Mouse (Mus musculus): Measurements from ENCODE around the gene Hrk. TPM values are rescaled to one million over a fixed set of nuclear protein-coding genes. Genes with fewer than 3 reads are reported as not detected.

Hrk gene
- total RNA-seq, 2 experiments from 2014 or later = not detected

- ATAC-seq (replicated peaks; ENCODE audit: low FRiP score, low TSS enrichment, poor library complexity, severe bottlenecking) = no peak
Measured at GRCm38 (mm10) chr5:118156976-118157375, 7.5 kb upstream of the Hrk start.

GRCm38 (mm10) chr5:118160691-118161090 is 3.8 kb upstream of the Hrk start:
- no peak for ATAC-seq (replicated peaks; ENCODE audit: low FRiP score, low TSS enrichment, poor library complexity, severe bottlenecking)

GRCm38 (mm10) chr5:118165462-118165861 is 1.0 kb downstream of the Hrk start:
- ATAC-seq (replicated peaks; ENCODE audit: low FRiP score, low TSS enrichment, poor library complexity, severe bottlenecking) = no peak

- ATAC-seq (replicated peaks; ENCODE audit: low FRiP score, low TSS enrichment, poor library complexity, severe bottlenecking) = no peak
Measured at GRCm38 (mm10) chr5:118167561-118167995, 3.1 kb downstream of the Hrk start.

GRCm38 (mm10) chr5:118169222-118170221 is 5.1 kb downstream of the Hrk start:
- 0 out of 2 replicates have a peak, but pooled peaks have one; percentile 33 for ATAC-seq (replicated peaks; ENCODE audit: low FRiP score, low TSS enrichment, poor library complexity, severe bottlenecking)

GRCm38 (mm10) chr5:118170888-118171529 is 6.6 kb downstream of the Hrk start:
- ATAC-seq (replicated peaks; ENCODE audit: low FRiP score, low TSS enrichment, poor library complexity, severe bottlenecking) = peak; percentile 48; the same call in 1 of the 2 replicates

GRCm38 (mm10) chr5:118171665-118172064 is 7.2 kb downstream of the Hrk start:
- no peak for ATAC-seq (replicated peaks; ENCODE audit: low FRiP score, low TSS enrichment, poor library complexity, severe bottlenecking)

GRCm38 (mm10) chr5:118172078-118172723 is 7.8 kb downstream of the Hrk start:
- no peak for ATAC-seq (replicated peaks; ENCODE audit: low FRiP score, low TSS enrichment, poor library complexity, severe bottlenecking)

GRCm38 (mm10) chr5:118174310-118175009 is 10.0 kb downstream of the Hrk start:
- ATAC-seq (replicated peaks; ENCODE audit: low FRiP score, low TSS enrichment, poor library complexity, severe bottlenecking) = no peak

- no peak for ATAC-seq (replicated peaks; ENCODE audit: low FRiP score, low TSS enrichment, poor library complexity, severe bottlenecking)
Measured at GRCm38 (mm10) chr5:118175137-118175536, 10.7 kb downstream of the Hrk start.

GRCm38 (mm10) chr5:118177640-118178039 is 13.2 kb downstream of the Hrk start:
- no peak for ATAC-seq (replicated peaks; ENCODE audit: low FRiP score, low TSS enrichment, poor library complexity, severe bottlenecking)

GRCm38 (mm10) chr5:118186903-118187633 is 22.6 kb downstream of the Hrk start:
- no peak for ATAC-seq (replicated peaks; ENCODE audit: low FRiP score, low TSS enrichment, poor library complexity, severe bottlenecking)

- ATAC-seq (replicated peaks; ENCODE audit: low FRiP score, low TSS enrichment, poor library complexity, severe bottlenecking) = no peak
Measured at GRCm38 (mm10) chr5:118188356-118188755, 23.9 kb downstream of the Hrk start.

GRCm38 (mm10) chr5:118190491-118190890 is 26.0 kb downstream of the Hrk start:
- no peak for ATAC-seq (replicated peaks; ENCODE audit: low FRiP score, low TSS enrichment, poor library complexity, severe bottlenecking)

GRCm38 (mm10) chr5:118192221-118192620 is 27.8 kb downstream of the Hrk start:
- no peak for ATAC-seq (replicated peaks; ENCODE audit: low FRiP score, low TSS enrichment, poor library complexity, severe bottlenecking)

- ATAC-seq (replicated peaks; ENCODE audit: low FRiP score, low TSS enrichment, poor library complexity, severe bottlenecking) = no peak
Measured at GRCm38 (mm10) chr5:118197421-118197820, 33.0 kb downstream of the Hrk start.

GRCm38 (mm10) chr5:118199670-118200069 is 35.2 kb downstream of the Hrk start:
- no peak for ATAC-seq (replicated peaks; ENCODE audit: low FRiP score, low TSS enrichment, poor library complexity, severe bottlenecking)

- ATAC-seq (replicated peaks; ENCODE audit: low FRiP score, low TSS enrichment, poor library complexity, severe bottlenecking) = no peak
Measured at GRCm38 (mm10) chr5:118204675-118205440, 40.4 kb downstream of the Hrk start.

Data from megakaryocyte-erythroid progenitor cell, adult 5-6 weeks (primary cell).